Mouse (Mus musculus) cortical plate, adult 2 months (tissue): Measurements from ENCODE around the gene Sbno2. TPM values are rescaled to one million over a fixed set of nuclear protein-coding genes. Genes with fewer than 3 reads are reported as not detected.

Experiments
- H3K27ac ChIP-seq: fragments of 200-500 bp; 2 replicates; pipeline ENCODE4 v1.5.1; 2012; ENCODE audit warnings: low read length, control low read depth, inconsistent platforms; ENCODE audit not compliant: insufficient read depth
- H3K4me1 ChIP-seq: fragments of 200-500 bp; 2 replicates; pipeline ENCODE4 v1.6.1; 2011; ENCODE audit warnings: low read length; ENCODE audit not compliant: control insufficient read depth, insufficient read depth
- H3K4me3 ChIP-seq: fragments of 200-500 bp; 2 replicates; pipeline ENCODE4 v1.5.1; 2011; ENCODE audit warnings: mild to moderate bottlenecking, low read length, control low read depth; ENCODE audit not compliant: insufficient read depth
- CTCF ChIP-seq: fragments of 200-500 bp; IDR thresholded peaks from 2 replicates; pipeline ENCODE4 v1.5.1; 2011; ENCODE audit warnings: mild to moderate bottlenecking, control low read depth, low read length; ENCODE audit not compliant: insufficient read depth; ENCODE audit errors: extremely low read depth
- POLR2A ChIP-seq: fragments of 200-500 bp; IDR thresholded peaks from 2 replicates; pipeline ENCODE4 v1.6.1; 2011; ENCODE audit warnings: mild to moderate bottlenecking, low read length, control low read depth; ENCODE audit not compliant: insufficient read depth; ENCODE audit errors: extremely low read depth
- polyA plus RNA-seq: library from polyadenylated mRNA; depleted of rRNA; stranded (reverse); fragments of >200 nt; gene quantifications from 2 replicates; pipeline ENCODE4 v1.2.3, GENCODE M21; 2012; rRNA removed

Gene Sbno2
- polyA plus RNA-seq: 22.9 and 24.4 TPM in 2 replicates

DNA sequence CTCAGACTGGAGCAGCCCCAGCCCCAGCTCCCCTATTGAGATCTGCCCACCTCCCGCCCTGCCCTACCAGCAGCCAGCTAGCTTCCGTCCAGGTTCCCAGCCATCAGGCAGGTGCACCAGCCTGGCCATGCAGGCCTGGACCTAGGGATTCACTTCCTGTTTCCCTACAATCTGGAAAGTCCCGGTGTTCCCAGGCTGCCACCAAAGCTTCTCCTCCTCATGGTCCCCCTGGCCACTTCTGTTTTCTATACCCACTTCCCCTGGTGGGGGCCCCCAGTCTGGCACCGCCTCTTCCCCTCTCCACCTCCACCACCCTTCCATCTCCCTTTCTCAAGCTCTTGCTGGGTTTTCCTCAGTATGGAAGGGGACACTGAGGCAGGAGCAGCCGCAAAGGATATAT is at the start of gene Sbno2:
Sbno2 (minus strand) TSS at position 112 of the 400 bp plus-strand sequence.
- no peak for TF ChIP-seq CTCF
- no peak for TF ChIP-seq POLR2A

GRCm38 (mm10) chr10:80154384-80154783 is 49.0 kb upstream of the Sbno2 start:
- H3K27ac ChIP-seq: no peak overlapping the region
- peaks cover 2% of the 10 kb centered on the region for H3K4me1 ChIP-seq
- H3K4me3 ChIP-seq: no peak overlapping the region
- TF ChIP-seq POLR2A (no peak), CTCF (no peak)

More for the DNA sequence above, at the start of gene Sbno2:
- H3K4me1 ChIP-seq: no peaks in the 10 kb centered on the region; the same call in 1 of the 2 replicates
- no peak within 1 kb of the TSS for H3K27ac ChIP-seq
- H3K4me3 ChIP-seq: no peak within 1 kb of the TSS

DNA sequence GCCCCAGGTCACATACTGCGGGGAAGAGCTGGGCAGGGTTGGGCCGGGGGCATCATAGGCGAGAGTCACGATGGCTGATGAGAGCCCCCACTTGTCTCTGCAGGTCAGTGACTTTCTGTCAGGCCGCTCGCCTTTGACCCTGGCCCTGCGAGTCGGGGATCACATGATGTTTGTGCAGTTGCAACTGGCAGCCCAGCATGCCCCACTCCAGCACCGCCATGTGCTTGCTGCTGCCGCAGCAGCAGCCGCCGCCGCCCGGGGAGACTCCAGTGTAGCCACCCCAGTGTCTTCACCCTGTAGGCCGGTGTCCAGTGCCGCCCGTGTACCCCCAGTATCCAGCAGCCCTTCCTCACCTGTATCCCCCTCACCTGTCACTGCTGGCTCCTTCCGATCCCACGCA is 48.3 kb upstream of the Sbno2 start:
- H3K4me1 ChIP-seq: no peaks in the 10 kb centered on the region; the same call in 1 of the 2 replicates
- TF ChIP-seq CTCF (no peak), POLR2A (no peak)
- H3K4me3 ChIP-seq: no peak overlapping the region
- no peak overlapping the region for H3K27ac ChIP-seq

- Histone ChIP-seq H3K4me3 (peak overlapping the region; percentile 86; the same call in 1 of the 2 replicates), H3K27ac (peak overlapping the region; percentile 97; the same call in 1 of the 2 replicates), H3K4me1 (no peaks in the 10 kb centered on the region; the same call in 1 of the 2 replicates)
- TF ChIP-seq POLR2A (no peak), CTCF (no peak)
Measured at GRCm38 (mm10) chr10:80152873-80153260, 47.5 kb upstream of the Sbno2 start.

DNA sequence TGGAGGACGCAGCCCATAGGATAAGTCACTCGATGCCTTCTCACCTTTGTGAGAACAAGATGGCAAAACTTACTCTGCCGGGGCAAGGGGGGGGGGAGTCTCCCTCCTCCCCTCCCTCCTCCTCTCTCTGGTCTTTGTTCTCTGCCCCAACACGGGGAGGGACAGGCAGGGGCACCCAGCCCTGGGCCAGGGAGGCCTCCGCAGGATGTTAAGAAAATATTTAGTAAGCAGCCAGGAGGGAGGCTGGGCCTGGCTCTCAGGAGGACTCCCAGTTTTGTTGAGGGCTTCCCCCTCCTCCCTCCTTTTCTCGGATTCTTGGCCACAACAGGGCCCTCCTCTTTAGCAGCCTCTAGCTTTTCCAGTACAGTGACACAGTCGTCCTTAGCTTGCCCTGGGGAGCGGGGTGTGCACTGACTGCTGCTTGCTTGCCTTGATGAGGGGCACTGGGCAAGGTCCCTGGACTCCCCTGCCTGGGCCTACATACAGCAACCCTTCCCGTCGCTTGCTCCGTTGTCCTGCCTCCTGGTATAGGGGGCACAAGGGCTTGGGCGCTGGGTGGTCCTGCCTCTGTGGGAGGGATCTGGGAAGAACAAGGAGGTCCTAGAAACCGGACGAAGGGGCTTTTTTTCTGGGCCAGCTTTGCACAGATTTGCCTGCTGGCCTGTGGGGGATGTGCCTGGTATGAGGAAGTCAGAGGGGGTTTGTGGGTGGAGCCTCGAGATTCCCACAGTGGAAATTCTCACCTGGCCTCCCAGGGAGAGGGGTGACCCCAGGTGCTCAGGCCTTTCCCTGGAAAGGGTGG is 46.9 kb upstream of the Sbno2 start:
- H3K4me1 ChIP-seq: no peaks in the 10 kb centered on the region; the same call in 1 of the 2 replicates
- peak overlapping the region; percentile 97 for H3K27ac ChIP-seq
- no peak for TF ChIP-seq CTCF
- no peak for TF ChIP-seq POLR2A
- peak overlapping the region; percentile 86 for H3K4me3 ChIP-seq

DNA sequence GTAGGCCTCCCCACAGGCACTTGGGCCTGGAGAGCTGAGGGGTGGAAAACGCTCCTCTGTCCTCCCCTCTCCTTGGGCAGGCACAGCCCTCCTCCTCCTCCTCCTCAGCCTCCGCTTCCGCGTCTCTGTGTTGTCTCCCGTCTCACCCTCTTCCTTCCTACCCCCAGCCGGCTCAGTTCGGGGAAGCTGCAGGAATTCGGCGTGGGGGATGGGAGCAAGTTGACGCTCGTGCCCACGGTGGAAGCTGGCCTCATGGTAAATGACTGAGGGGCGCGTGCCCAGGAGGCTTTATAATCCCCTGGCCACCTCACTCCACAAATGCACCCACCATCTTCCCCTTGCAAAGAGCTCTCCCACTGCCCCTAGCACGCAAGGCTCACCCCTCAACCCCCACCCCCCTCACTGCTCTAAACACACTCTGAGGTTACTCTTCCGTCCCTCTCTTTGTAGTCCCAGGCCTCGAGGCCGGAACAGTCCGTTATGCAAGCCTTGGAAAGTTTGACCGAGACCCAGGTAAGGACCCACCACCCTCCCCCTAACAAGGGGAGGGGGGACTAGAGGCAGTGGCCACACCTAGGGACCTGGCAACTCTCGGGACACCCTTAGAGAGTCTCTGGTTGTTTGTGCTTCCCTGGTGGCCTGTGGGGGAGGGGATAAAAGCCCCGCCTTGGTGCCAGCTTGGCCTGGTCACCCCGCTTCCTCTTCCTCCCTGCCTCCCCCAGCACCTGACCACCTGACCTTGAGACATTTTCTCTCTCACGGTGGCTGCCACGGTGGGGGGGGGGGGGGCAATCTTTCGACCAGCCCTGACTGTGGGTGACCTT is 46.1 kb upstream of the Sbno2 start:
- TF ChIP-seq CTCF: no peak
- peak; percentile 40; the same call in 1 of the 2 replicates for TF ChIP-seq POLR2A
- H3K4me1 ChIP-seq: no peaks in the 10 kb centered on the region; the same call in 1 of the 2 replicates

GRCm38 (mm10) chr10:80150226-80151210 is 45.1 kb upstream of the Sbno2 start:
- TF ChIP-seq POLR2A: no peak
- no peak for TF ChIP-seq CTCF
- peak overlapping the region; percentile 86 for H3K4me3 ChIP-seq
- no peaks in the 10 kb centered on the region; the same call in 1 of the 2 replicates for H3K4me1 ChIP-seq
- peak overlapping the region; percentile 97 for H3K27ac ChIP-seq

More for the DNA sequence above, 46.1 kb upstream of the Sbno2 start:
- peak overlapping the region; percentile 86 for H3K4me3 ChIP-seq
- H3K27ac ChIP-seq: peak overlapping the region; percentile 97

GRCm38 (mm10) chr10:80149291-80150225 is 44.2 kb upstream of the Sbno2 start:
- TF ChIP-seq CTCF (no peak), POLR2A (peak; percentile 89)
- Histone ChIP-seq H3K4me3 (peak overlapping the region; percentile 86), H3K27ac (peak overlapping the region; percentile 93), H3K4me1 (no peaks in the 10 kb centered on the region; the same call in 1 of the 2 replicates)
